Mouse (Mus musculus) forebrain, embryonic 13.5 days (tissue): ENCODE data around the gene Krtap19-3. TPM values are rescaled to one million over a fixed set of nuclear protein-coding genes. Genes with fewer than 3 reads are reported as not detected.

Source experiments
- polyA plus RNA-seq: library from polyadenylated mRNA; unstranded; fragments of >200 nt; fragmentation: Nextera tagmentation; extraction: Ambion mirVana; gene quantifications from 2 replicates; pipeline ENCODE4 v1.2.1, GENCODE M21; 2015

The Krtap19-3 gene
- polyA plus RNA-seq, 1 experiment from 2014 or later = not detected

Other genes starting within 250 kb of the Krtap19-3 start
- gene Krtap26-1, start 230.2 kb downstream of the Krtap19-3 start, polyA plus RNA-seq = not detected in 2 replicates
- not detected in 2 replicates for gene Krtap27-1, start 206.4 kb downstream of the Krtap19-3 start, polyA plus RNA-seq
- gene 2310061N02Rik, start 170.1 kb downstream of the Krtap19-3 start, polyA plus RNA-seq = not detected in 2 replicates
- not detected in 2 replicates for gene Krtap13-1, start 149.2 kb downstream of the Krtap19-3 start, polyA plus RNA-seq
- gene Krtap13, start 126.4 kb downstream of the Krtap19-3 start, polyA plus RNA-seq = not detected in 2 replicates
- not detected in 2 replicates for gene 2310034C09Rik, start 119.2 kb downstream of the Krtap19-3 start, polyA plus RNA-seq
- not detected in 2 replicates for gene 2310057N15Rik, start 103.8 kb downstream of the Krtap19-3 start, polyA plus RNA-seq
- gene Gm5965, start 100.1 kb downstream of the Krtap19-3 start, polyA plus RNA-seq = not detected in 2 replicates
- gene Gm20741, start 65.8 kb downstream of the Krtap19-3 start, polyA plus RNA-seq = not detected in 2 replicates
- not detected in 2 replicates for gene Krtap15, start 57.8 kb downstream of the Krtap19-3 start, polyA plus RNA-seq
- gene Krtap14, start 51.9 kb downstream of the Krtap19-3 start, polyA plus RNA-seq = not detected in 2 replicates
- not detected in 2 replicates for gene Krtap19-1, start 8.6 kb downstream of the Krtap19-3 start, polyA plus RNA-seq
- gene Krtap19-2, start 3.8 kb downstream of the Krtap19-3 start, polyA plus RNA-seq = not detected in 2 replicates
- gene Krtap19-4, start 7.1 kb upstream of the Krtap19-3 start, polyA plus RNA-seq = not detected in 2 replicates
- gene Krtap19-5, start 18.4 kb upstream of the Krtap19-3 start, polyA plus RNA-seq = not detected in 2 replicates
- gene Krtap19-9b, start 54.2 kb upstream of the Krtap19-3 start, polyA plus RNA-seq = not detected in 2 replicates
- not detected in 2 replicates for gene Krtap16-3, start 84.8 kb upstream of the Krtap19-3 start, polyA plus RNA-seq
- not detected in 2 replicates for gene Krtap22-2, start 132.7 kb upstream of the Krtap19-3 start, polyA plus RNA-seq
- gene Gm10229, start 137.2 kb upstream of the Krtap19-3 start, polyA plus RNA-seq = not detected in 2 replicates
- gene Krtap6-1, start 153.7 kb upstream of the Krtap19-3 start, polyA plus RNA-seq = not detected in 2 replicates
- not detected in 2 replicates for gene Gm10228, start 163.4 kb upstream of the Krtap19-3 start, polyA plus RNA-seq
- not detected in 2 replicates for gene Krtap6-5, start 169.8 kb upstream of the Krtap19-3 start, polyA plus RNA-seq
- gene 1110025L11Rik, start 186.0 kb upstream of the Krtap19-3 start, polyA plus RNA-seq = not detected in 2 replicates
- gene Krtap6-3, start 206.0 kb upstream of the Krtap19-3 start, polyA plus RNA-seq = not detected in 2 replicates